Mouse (Mus musculus) spleen, adult 18-20 months (tissue): Measurements from ENCODE around the gene Gfra4.

Source experiments
- DNase-seq, 2 experiments: peaks; one replicate each; pipeline ENCODE4 v3.0.0; 2022; ENCODE audit warnings: mixed read lengths in 2 of 2

Gene Gfra4

DNA sequence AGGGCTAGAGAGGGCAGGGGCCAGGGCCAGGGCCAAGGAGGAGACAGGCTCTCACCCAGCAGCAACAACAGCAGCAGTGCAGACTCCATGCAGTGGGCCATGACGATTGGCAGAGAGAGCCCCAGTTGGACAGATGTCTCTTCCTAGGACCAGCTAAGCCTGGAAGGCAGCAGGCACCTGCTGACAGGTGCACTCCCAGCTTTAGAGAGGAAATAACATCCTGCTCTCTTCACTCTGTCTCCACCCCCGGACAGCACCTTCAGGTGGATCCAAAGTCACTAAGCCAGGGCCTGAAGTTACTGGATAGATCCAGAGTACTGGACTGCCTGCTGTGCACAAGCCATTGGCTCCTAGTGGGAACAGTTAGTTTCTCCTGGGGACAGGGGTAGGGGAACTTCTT, at the start of gene Gfra4:
Gene Gfra4, minus strand, starts transcription at position 101 of the 400 bp plus-strand sequence.
- DNase-seq = no peak

DNA sequence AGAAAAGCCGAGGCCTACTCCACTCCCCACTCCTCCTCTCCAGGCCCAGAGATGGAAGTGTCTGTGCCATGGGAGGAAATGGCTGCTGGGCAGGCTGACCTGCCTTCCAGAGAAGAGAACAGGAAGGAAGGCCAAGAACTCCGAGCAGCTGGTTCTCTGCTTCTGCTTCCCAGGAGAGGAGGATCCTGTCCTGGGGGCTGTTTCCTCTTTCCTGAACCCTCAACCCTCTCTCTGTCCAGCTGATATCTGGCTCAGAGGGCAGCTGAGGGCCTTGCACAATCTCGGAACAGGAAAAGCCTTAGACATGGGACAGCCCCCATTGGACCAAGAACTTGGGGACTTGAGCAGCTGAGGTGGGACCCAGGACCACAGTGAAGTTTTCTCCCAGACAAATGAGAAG, 48.0 kb upstream of the Gfra4 start:
- DNase-seq = no peak

DNA sequence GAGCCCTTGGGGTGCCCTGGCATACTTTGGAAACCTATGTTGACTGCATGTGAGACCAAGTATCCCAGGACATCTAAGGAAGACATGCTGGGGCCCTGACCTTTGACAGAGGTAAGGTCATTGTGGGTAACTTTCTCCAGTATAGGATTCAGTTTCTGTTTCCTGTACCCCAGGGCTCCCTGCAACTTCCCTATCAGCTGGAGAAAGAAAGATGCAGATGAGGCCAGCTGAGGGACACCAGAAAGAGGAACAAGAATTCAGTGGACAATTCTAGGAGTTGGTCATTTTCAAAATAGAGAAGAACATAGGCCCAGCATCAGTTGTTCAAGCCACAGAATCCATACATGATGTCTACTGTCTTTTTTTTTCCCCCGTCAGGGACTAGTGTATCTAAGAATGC, 46.7 kb upstream of the Gfra4 start:
- DNase-seq = no peak

DNA sequence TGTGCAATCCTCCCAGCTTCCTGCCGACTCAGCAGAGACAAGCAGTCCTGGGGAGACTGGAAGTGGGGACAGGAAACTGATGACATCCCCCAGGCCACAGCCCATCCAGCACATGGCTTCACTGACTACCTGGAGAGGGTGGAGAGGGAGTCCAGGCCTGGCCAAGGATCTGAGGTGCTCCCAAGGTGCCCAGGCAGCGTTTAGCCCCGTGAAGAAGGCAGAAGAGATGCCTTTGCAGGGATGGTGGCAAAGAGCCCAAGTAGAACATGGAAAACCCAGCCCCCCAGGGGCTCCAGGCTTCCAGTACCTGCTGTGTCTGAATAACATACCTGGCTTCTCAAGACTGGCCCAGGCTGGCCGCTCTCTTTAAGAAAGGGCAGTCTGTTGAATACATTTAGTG, 45.7 kb upstream of the Gfra4 start:
- no peak for DNase-seq

DNA sequence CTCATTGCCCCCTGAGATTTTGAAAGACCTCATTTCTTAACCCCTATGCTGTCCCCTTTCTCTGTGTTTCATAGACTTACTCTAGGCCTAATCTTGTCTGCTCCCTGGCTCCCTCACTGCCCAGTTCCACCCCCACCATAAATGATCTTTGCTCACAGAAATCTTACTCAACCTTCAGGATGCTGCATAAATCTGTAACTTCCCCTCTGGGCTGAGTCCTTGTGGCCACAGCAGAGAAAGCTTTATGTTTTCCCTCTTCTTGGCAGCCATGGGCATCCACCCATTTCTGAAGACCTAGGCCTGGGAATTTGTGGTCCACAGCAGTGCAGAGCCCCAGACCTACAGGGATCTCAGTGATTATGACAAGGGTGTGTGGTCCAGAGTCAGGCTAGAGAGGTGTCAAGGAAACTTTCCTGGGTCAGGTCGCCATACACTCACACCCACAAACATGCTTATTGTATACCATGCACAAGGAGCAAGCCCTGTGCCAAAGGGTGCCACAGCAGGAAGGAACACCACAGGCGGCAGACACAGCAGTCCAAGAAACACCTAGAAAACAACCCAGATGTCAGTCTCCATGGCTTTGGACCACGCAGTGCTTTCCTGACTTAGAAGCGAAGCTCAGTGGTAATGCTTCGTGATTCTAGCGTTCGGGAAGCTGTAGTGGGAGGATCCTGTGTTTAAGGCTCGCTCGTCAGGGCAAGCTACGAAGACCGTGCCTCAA, 43.9 kb upstream of the Gfra4 start, which contains the start of gene Siglec1:
Gene Siglec1, minus strand, starts transcription at position 99 of the 724 bp plus-strand sequence.
- DNase-seq = no peak

DNA sequence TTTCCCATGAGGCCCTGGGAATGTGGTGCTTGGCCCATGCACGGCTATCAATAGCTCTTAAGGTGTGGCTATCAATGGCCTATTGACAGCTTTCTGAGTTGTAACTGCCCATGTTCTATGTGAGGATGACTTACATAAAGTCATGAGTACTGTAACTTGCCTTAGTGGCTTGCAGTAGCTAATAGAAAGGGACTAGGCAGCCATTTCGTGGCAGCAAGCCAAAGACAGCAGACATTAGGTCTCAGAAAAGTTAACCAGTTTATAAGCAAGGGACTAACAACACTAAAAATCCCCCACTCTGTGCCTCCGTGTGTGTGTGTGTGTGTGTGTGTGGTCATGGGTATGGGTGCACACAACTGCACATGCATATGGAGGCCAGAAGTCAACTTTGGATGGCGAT, 41.3 kb upstream of the Gfra4 start:
- DNase-seq = no peak

DNA sequence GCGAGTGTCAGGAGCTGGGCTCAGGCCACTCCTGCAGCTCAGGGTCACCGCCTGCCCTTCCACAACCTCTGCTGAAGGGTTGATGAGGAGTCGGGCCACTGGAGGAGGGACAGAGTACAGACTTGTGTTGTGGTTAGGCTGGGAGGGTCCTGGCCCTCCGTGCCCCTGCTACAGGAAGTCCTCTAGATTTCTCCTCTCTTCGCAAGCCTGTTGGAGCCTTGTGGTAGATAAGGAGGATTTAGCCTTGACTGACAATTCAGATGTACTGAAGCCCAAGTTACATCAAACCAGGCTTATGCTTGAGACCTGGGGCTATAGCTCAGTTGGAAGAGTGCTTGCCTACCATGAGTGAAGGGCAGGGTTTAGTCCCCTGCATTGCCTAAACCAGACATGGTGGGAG, 37.6 kb upstream of the Gfra4 start:
- DNase-seq = no peak

DNA sequence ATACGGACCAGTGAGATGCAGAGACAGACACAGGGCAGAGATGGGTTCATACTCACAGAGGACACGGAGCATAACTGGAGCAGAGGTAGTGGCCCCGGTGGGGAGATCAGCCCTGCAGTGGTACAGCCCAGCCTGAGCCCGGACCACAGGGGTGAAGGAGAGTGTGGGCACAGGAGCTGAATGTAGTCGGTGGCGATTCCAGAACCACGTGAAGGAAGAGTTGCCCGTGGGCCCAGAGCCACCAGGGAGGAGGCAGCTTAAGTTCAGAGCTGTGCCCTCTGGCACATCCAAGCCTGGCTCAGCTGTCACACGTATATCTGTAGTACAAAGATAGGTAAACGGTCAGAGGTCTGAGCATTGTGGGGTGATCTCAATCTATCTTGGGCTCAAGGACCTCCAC, 29.6 kb upstream of the Gfra4 start:
- no peak for DNase-seq

DNA sequence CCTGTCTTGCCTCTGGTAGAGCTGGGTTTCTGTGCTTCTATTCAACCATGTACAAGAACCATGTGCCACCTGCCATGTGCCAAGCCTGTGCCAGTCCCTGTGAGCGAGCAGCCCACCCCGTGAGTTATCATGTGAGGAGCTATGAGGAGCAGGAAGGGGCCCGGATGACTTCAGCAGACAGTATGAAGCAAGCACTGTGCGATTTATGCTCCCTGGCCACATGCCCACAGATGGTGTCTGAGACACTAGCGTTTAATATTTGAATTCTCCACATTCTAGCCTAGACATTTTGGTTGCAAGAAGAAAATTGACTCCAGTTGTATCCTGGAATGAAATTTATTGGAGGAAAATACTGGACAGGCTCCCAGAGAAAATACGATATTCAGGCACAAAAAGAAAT, 24.6 kb upstream of the Gfra4 start:
- DNase-seq = no peak

DNA sequence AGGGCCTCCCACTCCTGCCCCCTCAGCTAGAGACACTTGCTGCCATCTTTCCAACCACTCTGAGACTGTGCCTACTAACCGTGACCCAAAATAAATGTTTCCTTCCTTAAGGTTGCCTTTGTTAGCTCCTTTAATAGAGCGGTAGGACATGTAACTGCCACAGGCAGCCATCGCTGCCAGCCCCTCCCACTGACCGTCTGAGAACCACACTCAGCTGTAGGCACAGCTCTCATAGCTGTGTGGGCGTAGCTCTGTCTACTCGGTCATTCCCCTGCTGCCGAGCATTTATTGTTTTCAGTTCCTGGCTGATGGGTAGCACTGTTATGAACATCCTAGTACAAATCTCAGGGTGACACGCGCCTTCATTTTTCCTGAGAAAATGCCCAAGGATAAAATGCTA, 23.5 kb upstream of the Gfra4 start:
- DNase-seq = no peak

DNA sequence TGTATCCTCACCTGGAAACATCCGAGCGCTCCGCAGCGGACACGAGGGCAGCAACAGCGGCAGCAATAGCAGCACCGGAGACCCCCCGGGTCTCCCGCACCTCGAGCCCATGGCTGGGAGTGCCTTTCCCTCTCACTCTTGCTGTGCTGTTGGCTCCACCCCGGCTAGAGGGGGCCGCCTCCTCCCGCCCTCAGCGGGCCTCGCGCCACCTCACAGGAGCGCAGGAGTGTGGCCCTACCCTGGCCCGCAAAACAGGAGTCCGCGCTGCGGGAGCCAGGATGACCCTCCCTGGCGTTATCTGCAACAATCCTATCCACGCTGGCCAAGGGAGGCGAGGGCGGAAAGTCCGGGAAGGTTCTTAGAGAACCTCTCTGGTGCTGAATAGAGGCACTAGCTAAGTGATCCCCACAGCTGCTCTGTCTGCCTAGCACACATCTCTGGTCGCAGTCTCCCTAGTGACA, 20.5 kb upstream of the Gfra4 start, which contains the start of gene Adam33:
Gene Adam33, minus strand, starts transcription at position 411 of the 461 bp plus-strand sequence.
- DNase-seq = no peak

DNA sequence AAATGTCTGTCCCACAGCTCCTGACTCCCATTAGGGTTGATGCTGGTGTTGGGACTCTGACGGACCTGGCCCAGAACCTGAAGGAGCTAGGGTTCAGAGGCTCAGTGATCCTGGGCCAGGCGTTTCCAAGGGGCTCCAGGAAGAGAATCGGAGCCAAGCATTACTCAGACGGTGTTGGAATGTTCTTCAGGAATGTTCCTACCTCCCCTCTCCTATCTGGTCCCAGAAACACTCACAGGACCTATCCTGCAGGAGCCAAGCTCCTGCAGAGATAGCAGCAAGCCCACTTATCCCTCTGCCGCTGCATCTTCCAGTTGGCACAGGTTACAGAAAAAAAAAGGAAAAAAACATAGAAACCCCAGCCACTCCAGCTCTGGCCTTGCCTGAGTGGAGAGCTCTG, 18.7 kb upstream of the Gfra4 start:
- no peak for DNase-seq

DNA sequence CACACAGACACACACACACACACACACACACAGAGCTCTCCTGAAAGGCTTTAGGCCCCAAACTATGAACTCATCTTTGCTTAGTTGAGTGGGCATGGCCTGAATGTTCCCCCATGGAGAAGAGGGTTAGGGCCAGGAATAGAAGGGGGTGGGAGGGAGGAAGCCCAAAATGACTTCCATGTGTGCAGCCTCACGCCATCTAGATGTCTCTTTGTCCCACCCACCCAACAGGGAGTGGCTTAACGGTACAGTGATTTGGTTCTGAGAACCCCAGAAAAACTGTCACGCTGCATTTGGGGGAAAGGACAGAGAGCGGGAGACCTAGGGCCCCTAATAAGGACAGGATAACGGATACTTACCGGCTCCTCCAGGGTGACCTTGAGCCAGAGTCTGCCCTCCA, 17.9 kb upstream of the Gfra4 start:
- no peak for DNase-seq

DNA sequence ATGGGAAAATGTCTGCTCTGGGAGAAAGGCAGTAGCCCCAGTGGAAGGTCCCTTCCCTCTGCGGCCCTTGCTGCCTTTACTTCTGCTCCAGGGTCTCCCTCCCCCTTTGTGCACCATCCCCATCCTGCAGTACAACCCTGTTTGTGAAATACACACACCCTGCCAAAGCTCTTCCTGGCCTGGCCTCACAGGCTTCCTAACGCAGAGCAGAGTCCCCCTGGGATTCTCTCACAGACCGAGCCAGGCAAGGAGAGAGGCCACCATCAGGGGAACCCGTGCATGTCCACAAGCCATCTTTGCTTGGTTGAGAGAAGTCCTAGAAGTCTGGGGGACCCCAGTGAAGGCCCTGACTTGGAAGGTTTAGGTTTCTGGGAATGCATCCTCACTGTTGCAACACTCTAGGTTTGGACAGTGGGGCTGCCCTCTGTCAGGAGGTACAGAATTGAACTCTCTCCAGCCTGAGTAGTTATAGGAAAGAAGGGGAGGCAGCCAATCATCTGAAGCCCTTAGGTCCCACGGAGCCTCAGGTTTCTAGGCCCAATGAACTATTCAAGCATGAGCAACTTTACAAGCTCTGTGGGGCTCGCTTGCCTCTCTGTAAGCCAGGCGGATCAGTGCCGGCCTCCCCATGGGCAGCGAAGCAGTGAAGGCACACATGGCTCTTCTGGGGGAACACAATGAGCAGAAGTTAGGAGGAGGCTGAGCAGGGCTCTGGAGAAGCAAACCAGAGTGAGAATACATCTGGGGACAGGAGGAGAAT, 17.1 kb upstream of the Gfra4 start:
- no peak for DNase-seq

DNA sequence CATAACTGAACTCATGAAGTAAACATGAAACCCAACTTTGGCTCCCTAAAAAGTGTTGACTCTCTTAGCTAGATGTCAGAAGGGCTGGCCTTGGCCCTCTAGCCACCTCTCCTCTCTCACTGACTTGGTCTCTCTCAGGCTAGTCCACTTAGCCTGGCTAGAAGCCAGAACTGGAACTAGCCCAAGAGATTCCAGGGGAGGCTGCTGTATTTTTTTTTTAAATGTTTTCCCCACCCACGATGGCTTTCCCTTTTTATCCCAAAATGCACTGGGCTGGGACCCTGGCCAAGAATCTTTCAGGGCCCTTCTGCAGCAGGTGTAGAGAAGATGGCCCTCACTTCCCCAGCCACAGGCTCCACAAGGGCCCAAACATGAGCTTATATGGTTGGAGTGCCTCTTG, 16.5 kb upstream of the Gfra4 start:
- DNase-seq = no peak

DNA sequence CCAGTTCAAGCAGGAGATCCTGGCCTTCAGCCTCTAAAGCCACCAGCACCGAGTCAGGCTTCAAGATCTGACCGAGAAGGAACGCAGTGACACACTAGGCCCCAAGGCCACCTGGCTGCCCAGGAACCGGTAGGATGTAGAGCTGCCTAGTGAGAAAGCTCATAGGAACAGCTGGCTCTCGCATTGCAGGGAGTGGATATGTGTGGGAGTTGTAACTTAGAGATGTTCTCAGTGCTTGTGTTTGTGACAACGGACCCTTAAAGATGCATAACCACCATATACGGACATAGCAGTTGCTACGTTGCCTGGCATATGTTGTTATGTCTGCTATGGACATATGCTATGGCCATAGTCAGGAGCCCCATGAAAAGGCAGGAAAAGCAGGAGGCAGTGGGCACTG, 15.8 kb upstream of the Gfra4 start:
- no peak for DNase-seq

DNA sequence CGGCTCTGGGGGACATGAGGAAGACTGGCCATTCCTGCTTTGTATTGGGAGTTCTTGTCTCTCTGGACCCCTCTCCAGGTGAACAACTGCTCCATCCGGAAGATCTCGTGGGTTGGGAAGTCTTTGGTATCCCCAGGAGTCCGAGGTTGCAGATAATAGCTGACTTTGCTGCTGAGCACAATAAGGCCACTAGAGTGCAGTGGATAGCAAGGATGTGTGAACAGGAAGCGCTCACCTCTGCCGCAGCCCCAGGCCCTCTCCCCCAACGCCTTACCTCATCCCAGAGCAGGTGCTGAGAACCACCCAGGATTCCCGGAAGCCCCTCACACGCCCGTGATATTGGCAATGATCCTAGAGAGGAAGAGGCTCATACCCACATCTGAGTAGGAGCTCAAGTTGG, 13.3 kb upstream of the Gfra4 start:
- DNase-seq = no peak

DNA sequence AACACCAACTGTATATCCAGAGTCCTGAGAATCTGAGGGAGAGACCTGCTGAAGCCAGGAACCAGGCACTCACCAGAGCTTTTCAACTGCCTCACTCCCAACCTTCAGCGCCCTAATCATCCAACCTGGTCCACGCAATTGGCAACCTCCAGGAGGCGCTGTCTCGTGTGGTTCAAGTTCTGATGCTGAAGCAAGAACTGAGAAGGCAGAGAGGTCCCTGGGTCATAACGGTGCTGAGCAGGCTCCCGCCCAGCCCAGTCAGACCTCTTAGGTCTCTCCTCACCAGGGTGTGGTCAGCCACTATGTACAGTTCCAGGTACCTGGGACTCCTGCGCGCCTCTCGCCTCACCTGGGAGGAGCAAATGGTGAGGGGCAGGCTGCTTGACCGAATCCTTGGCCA, 12.7 kb upstream of the Gfra4 start:
- DNase-seq = peak in 1 of 2 experiments; percentile 34

DNA sequence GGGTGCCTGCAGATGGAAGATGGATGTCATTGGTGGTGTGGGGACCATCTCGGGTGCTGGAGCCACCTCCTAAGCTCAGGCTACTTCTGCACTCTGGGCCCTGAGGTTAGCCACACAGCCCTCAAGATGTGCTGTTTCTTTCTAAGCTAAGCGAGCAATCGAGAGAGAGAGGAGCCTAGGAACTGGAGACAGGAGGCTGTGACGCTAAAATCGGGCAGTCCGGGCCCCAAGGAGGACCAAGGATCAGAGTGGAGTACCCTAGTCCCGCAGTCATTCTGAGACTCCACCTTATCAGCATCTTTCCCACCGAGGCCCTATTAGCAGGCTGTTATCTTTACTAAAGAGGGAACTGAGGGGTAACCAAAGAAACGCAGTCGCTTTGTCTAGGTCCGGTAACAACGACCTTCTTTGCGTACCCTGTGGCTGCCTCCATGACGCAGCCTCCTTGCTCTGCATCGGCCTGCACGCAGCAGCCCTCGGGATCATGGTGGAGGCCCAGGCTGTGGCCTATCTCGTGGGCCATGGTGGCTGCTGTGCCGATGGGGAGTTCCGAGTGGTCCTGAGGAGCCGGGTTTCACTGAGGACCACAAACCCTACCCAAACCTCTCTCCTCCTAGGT, 11.9 kb upstream of the Gfra4 start:
- DNase-seq = no peak

DNA sequence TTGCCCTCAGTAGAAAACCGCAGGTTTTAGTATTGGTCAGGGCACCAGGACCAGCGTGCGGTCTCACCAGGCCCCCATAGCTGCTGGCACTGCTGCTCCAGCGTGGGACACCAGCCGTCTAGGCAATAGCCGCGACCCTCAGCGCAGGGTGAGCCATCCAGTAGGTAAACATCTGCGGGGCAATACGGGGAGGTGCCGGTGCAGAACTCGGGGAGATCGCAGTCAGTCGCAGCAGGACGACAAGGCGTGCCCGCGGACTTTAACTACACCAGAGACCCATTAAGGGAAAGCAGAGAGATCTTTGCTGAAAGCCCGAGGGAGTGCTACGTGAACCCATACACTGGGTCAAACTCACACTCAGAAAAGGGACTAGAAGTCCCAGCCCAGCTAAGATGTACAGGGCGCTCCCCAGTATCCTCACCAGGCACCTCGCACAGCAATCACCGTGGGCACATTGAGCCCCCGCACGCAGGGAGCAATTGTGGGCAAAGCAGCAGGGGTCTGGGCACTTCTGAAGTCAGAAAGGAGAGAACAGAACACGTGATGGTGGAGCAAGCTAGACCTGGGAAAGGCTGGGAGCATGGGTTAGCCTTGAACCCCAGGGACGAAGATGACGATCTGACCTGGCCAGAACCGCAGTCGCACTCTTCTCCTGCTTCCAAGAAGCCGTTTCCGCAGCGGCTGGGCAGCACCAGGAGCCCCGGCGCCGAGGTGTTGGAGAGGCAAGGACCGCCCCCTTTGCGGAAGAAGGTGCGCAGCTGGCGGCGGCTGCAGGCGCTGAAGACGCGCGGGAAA, 11.2 kb upstream of the Gfra4 start:
- DNase-seq = no peak

DNA sequence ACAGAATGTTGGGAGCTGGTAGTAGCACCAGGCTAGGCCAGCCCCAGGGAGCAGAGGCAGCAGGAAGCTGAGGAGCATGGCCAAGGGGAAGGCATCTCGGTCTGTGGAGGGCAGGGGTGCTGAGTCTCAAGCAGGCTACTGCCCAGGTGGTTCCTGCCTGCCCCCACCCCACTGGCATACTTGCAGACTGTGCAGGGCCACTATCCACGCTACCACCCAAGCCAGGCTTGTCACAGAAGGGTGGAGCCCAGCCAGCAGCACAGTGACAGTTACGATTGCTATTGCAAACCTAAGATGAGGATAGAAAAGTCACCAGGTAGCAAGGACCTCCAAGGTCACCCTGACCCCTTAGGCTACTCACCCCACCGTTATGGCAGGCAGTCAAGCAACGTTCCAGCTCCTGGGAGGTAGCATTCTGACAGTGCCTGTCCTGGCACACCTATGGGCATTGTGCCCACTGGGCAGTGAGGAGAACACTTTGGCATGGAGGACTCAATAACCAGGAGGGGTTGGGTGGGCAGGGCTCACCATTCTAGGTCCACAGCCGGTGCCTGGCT, 10.1 kb upstream of the Gfra4 start:
- no peak for DNase-seq

DNA sequence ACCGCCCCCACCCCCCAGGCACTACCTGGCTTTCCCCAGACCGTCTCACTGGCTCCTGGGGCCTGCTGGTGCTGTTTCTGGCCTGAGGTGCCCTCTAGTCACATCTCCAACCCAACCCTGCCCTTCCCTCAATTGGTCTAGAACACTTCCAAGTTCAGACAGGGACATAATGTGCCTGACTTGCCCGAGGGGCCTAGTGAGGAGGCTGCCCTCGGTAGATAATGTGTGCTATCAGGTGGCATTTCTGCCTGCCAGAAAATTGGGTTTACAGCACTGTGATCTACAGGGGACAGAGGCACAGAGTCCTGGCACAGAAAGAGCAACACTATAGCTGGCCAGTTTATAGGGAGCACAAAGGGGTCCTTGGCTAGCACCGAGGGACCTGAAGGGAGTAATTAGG, 9.2 kb upstream of the Gfra4 start:
- DNase-seq = no peak

DNA sequence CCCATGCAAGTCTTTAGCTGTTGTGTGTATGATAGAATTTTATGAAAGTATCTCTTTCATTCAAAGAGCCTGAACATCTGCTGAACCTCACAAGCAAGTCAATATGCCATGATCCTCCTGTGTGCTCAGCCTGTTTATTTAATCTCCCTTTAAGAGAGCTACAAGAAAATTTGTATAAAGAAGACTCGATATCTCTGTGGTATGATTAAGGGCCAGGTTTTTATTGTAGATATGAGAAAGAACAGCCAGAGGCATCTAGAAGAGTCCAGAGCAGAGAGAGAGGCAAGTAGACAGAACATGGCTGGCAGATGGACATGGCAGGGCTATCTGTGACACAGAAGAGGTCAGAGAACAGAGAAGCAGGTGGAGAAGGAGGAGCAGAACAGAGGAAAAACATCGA, 3.1 kb upstream of the Gfra4 start:
- DNase-seq = no peak
